In genomic region chr3:138815127-138815837, GRCm38 (mm10) we compare ENCODE assay signal across 12 mouse cellular contexts.
A peak's percentile ranks its signal among the peaks of the same experiment; 100 is the strongest.
DNase-seq lines count a peak whose midpoint lies in the region; ATAC-seq lines count a peak whose summit lies in the region.
"Had no signal": no experiment of that assay in that cellular context is flagged by ENCODE, and none has a peak within 500 bp of the region (broad histone marks: within the 10 kb centered on the region; RNA-seq: fewer than 3 reads in every experiment).

No protein-coding gene starts in this region.

- no peak overlapping the region for H3K4me3 ChIP-seq in hindbrain, embryonic 10.5 days
- no peak overlapping the region for H3K4me3 ChIP-seq in hindbrain, embryonic 13.5 days
- H3K4me3 ChIP-seq in forebrain, embryonic 16.5 days (replicated peaks; ENCODE audit: low read length), result no peak overlapping the region
- H3K4me3 ChIP-seq: embryonic facial prominence, embryonic 15.5 days; limb, embryonic 12.5 days; neural tube, embryonic 15.5 days had no signal

- H3K27ac ChIP-seq in hindbrain, embryonic 10.5 days, result peak overlapping the region; percentile 68
- H3K27ac ChIP-seq in hindbrain, embryonic 13.5 days, result no peak overlapping the region
- peak overlapping the region; percentile 59; the same call in 1 of the 2 replicates for H3K27ac ChIP-seq in forebrain, embryonic 16.5 days (ENCODE audit: low read length)
- H3K27ac ChIP-seq: embryonic facial prominence, embryonic 15.5 days; limb, embryonic 12.5 days; neural tube, embryonic 15.5 days had no signal

- no peak overlapping the region for H3K4me2 ChIP-seq in hindbrain, embryonic 13.5 days
- H3K4me2 ChIP-seq in forebrain, embryonic 16.5 days (ENCODE audit: low read length), result no peak overlapping the region
- H3K4me2 ChIP-seq: embryonic facial prominence, embryonic 15.5 days; limb, embryonic 12.5 days; neural tube, embryonic 15.5 days had no signal

- H3K36me3 ChIP-seq in hindbrain, embryonic 10.5 days, result no peaks in the 10 kb centered on the region
- H3K36me3 ChIP-seq in hindbrain, embryonic 13.5 days, result no peaks in the 10 kb centered on the region
- no peaks in the 10 kb centered on the region for H3K36me3 ChIP-seq in forebrain, embryonic 16.5 days (ENCODE audit: control insufficient read depth, insufficient read depth)
- H3K36me3 ChIP-seq: embryonic facial prominence, embryonic 15.5 days; limb, embryonic 12.5 days; neural tube, embryonic 15.5 days had no signal

- H3K9ac ChIP-seq in hindbrain, embryonic 13.5 days, result no peak overlapping the region
- H3K9ac ChIP-seq in forebrain, embryonic 16.5 days (replicated peaks; ENCODE audit: low read depth, low read length), result no peak overlapping the region
- H3K9ac ChIP-seq: embryonic facial prominence, embryonic 15.5 days; limb, embryonic 12.5 days; neural tube, embryonic 15.5 days had no signal

- H3K4me1 ChIP-seq in hindbrain, embryonic 10.5 days (replicated peaks), result peaks cover 68% of the 10 kb centered on the region
- H3K4me1 ChIP-seq in hindbrain, embryonic 13.5 days (replicated peaks), result peaks cover 53% of the 10 kb centered on the region
- H3K4me1 ChIP-seq in forebrain, embryonic 16.5 days (replicated peaks; ENCODE audit: control insufficient read depth, insufficient read depth, low read length), result peaks cover 22% of the 10 kb centered on the region

- H3K27me3 ChIP-seq in hindbrain, embryonic 10.5 days (ENCODE audit: insufficient read depth, poor library complexity, severe bottlenecking), result no peaks in the 10 kb centered on the region
- H3K27me3 ChIP-seq in hindbrain, embryonic 13.5 days, result no peaks in the 10 kb centered on the region
- H3K27me3 ChIP-seq in forebrain, embryonic 16.5 days (replicated peaks; ENCODE audit: control insufficient read depth, insufficient read depth, low read length), result no peaks in the 10 kb centered on the region
- H3K27me3 ChIP-seq: embryonic facial prominence, embryonic 15.5 days; limb, embryonic 12.5 days; neural tube, embryonic 15.5 days; Patski had no signal

- WGBS in hindbrain, embryonic 10.5 days, result 84% methylated on average over 7 of the region's 7 CpGs
- WGBS in hindbrain, embryonic 13.5 days, result 88% methylated on average over 7 of the region's 7 CpGs
- 82% methylated on average over 7 of the region's 7 CpGs for WGBS in forebrain, embryonic 16.5 days

- ATAC-seq in hindbrain, embryonic 13.5 days (ENCODE audit: low FRiP score), result no peak
- peak; percentile 27; the same call in 1 of the 2 replicates for ATAC-seq in forebrain, embryonic 16.5 days
- ATAC-seq: Patski had no signal

- no peaks in the 10 kb centered on the region for H3K9me3 ChIP-seq in hindbrain, embryonic 10.5 days
- H3K9me3 ChIP-seq in hindbrain, embryonic 13.5 days, result no peaks in the 10 kb centered on the region
- H3K9me3 ChIP-seq in forebrain, embryonic 16.5 days (ENCODE audit: control insufficient read depth, low read length), result no peaks in the 10 kb centered on the region
- H3K9me3 ChIP-seq: embryonic facial prominence, embryonic 15.5 days; limb, embryonic 12.5 days; neural tube, embryonic 15.5 days had no signal

- no peak for DNase-seq in hindbrain, embryonic 10.5 days (ENCODE audit: low spot score)
- DNase-seq in adipocyte (ENCODE audit: low spot score), result peak; percentile 49
- DNase-seq in lung, postnatal 14 days, result peak; percentile 27
- DNase-seq in left cerebral cortex, adult 11 months (ENCODE audit: low spot score), result no peak
- DNase-seq in kidney, postnatal 10 days, result no peak
- DNase-seq in thymus, postnatal 14 days, result no peak

Comparison
In these comparisons a context has a peak if more than half of its experiments do, and no peak if none do; other contexts are left out.
1. DNase-seq: peak in adipocyte (single experiment) and lung, postnatal 14 days (single experiment); none in hindbrain, embryonic 10.5 days (single experiment), left cerebral cortex, adult 11 months (single experiment), kidney, postnatal 10 days (single experiment) and thymus, postnatal 14 days (single experiment).